Mouse (Mus musculus): ENCODE measurements around the gene Acp7.

DNA sequence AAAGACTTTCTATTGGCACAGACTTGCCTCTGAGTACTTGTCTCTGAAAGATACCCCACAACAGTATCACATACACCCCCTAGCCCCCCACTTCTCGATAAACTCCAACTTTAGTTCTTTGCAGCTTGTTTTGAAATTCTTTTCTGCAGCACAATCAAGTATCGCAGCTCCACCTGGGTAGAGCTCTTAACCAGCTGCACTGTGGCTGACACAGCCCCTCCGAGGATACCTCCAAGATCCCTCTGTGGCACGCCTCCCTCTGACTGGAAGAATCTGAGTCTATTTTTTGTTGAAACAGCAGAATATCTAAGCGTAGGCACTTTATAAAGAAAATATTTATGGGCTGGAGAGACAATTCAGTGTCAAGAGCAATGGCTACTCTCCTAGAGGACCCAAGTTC is 41.1 kb upstream of the Acp7 start:
- TF ChIP-seq CTCF (IDR thresholded peaks at IDR 0.05; ENCODE audit: insufficient read depth, low read length) (no peak), POLR2A (IDR thresholded peaks at IDR 0.05; ENCODE audit: borderline replicate concordance, extremely low read depth, low read depth, low read length) (no peak)

Data from lung, adult 2 months (tissue).